Mouse (Mus musculus) C2C12 (cell line): Measurements from ENCODE around the gene Gucy1b2.

ENCODE experiments used
- CEBPB ChIP-seq: IDR thresholded peaks from one replicate; pipeline ENCODE4 v1.6.1; 2011; ENCODE audit warnings: low read depth, mild to moderate bottlenecking, control low read depth, moderate library complexity
- CTCF ChIP-seq: IDR thresholded peaks from one replicate; pipeline ENCODE4 v1.5.1; 2011; ENCODE audit not compliant: control insufficient read depth, insufficient read depth, insufficient read length
- MAX ChIP-seq: IDR thresholded peaks from one replicate; pipeline ENCODE4 v1.6.1; 2011; ENCODE audit warnings: mild to moderate bottlenecking, control low read depth
- USF1 ChIP-seq: IDR thresholded peaks from one replicate; pipeline ENCODE4 v1.6.1; 2011; ENCODE audit warnings: low read depth, mild to moderate bottlenecking, control low read depth, moderate library complexity

DNA sequence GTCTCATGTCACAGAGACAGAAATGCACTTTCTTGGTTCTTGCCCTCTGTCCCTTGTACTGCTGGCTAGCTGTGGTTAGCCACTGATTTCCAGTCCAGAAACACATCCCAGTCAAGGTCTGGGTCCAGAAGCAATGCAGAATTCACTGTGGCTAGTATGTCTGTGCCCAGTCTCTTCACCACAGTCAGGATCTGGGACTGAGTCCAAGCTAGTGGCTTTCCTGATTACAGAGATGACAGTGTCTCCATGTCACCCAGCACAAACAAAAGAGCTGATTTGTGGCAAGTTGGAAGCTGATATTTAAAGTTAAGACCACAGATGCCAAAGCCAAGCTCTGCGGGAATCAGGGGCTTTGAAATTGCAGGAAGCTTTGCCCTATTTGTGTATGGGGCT is 39.4 kb downstream of the Gucy1b2 start:
- no peak for TF ChIP-seq CTCF
- no peak for TF ChIP-seq CEBPB
- no peak for TF ChIP-seq MAX
- no peak for TF ChIP-seq USF1
